Mouse (Mus musculus) intestine, embryonic 16.5 days (tissue): ENCODE measurements at regions not wholly inside any gene's neighbourhood (a gene's known extent, or its start where the extent isn't known, plus 50 kb on each side); places are given as distances from the start of the nearest gene placed in this dataset.
A peak's percentile ranks its signal among the peaks of the same experiment; 100 is the strongest.

ENCODE experiments used
- ATAC-seq: fragments of 200-750 bp; cut with Nextera tagmentation; 2 replicates; pipeline ENCODE4 v1.8.0; 2017; ENCODE audit warnings: moderate TSS enrichment, moderate library complexity
- H3K27ac ChIP-seq: fragments of 300-500 bp; sonication (generic); 2 replicates; pipeline ENCODE4 v1.5.1; 2014; ENCODE audit warnings: mild to moderate bottlenecking, low read length
- H3K27me3 ChIP-seq: fragments of 300-500 bp; sonication (generic); replicated peaks from 2 replicates; pipeline ENCODE4 v1.6.1; 2014; ENCODE audit warnings: low read length, control low read depth, mixed read lengths; ENCODE audit not compliant: control insufficient read depth, insufficient read depth
- H3K36me3 ChIP-seq: fragments of 300-500 bp; sonication (generic); 2 replicates; pipeline ENCODE4 v1.6.1; 2014; ENCODE audit warnings: low read length, control low read depth; ENCODE audit not compliant: control insufficient read depth, insufficient read depth
- H3K4me1 ChIP-seq: fragments of 300-500 bp; sonication (generic); 2 replicates; pipeline ENCODE4 v1.6.1; 2014; ENCODE audit warnings: low read length, control low read depth, mixed read lengths; ENCODE audit not compliant: control insufficient read depth, insufficient read depth
- H3K4me2 ChIP-seq: fragments of 300-500 bp; sonication (generic); 2 replicates; pipeline ENCODE4 v1.6.1; 2014; ENCODE audit warnings: low read depth, low read length, control low read depth
- H3K4me3 ChIP-seq: fragments of 300-500 bp; sonication (generic); 2 replicates; pipeline ENCODE4 v1.5.1; 2014; ENCODE audit warnings: mild to moderate bottlenecking, low read length
- H3K9ac ChIP-seq: fragments of 300-500 bp; sonication (generic); 2 replicates; pipeline ENCODE4 v1.6.1; 2014; ENCODE audit warnings: low read depth, low read length
- H3K9me3 ChIP-seq: fragments of 300-500 bp; sonication (generic); 2 replicates; pipeline ENCODE4 v1.6.1; 2016; ENCODE audit warnings: low read length, control low read depth; ENCODE audit not compliant: control insufficient read depth
- WGBS: fragments of 180-500 bp; shearing (Covaris S2); extraction: QIAGEN DNeasy Blood & Tissue Kit; methylation state at CpG from one replicate; pipeline ENCODE4 v1.1.7; 2014; 5-methylcytosine and 5-hydroxymethylcytosine counted together

DNA sequence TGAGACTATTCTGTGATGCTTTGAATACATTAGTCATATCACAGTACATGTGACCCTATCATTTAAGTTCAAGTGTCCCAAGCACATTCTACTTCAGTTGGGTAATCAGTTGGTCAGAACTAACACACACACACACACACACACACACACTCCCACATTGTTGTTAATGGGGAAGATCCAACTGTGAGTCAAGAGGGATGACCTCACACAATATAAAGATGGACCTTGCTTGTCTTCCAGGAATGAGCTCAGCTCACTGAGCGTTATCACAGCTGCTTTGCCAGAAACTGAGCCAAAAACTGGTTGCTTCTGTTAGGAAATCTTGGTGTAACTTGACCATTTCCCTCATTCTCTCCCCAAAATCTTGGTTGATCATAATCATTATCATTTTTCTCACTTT, 152.4 kb upstream of the Cdyl start:
- no peak overlapping the region for H3K4me3 ChIP-seq
- no peaks in the 10 kb centered on the region for H3K9me3 ChIP-seq
- H3K27ac ChIP-seq: no peak overlapping the region
- WGBS: 77% methylated on average over 1 of the region's 1 CpGs
- no peak overlapping the region for H3K9ac ChIP-seq
- ATAC-seq: no peak
- H3K4me2 ChIP-seq: no peak overlapping the region
- peaks cover 5% of the 10 kb centered on the region; the same call in 1 of the 2 replicates for H3K4me1 ChIP-seq
- no peaks in the 10 kb centered on the region for H3K36me3 ChIP-seq
- H3K27me3 ChIP-seq: no peaks in the 10 kb centered on the region

DNA sequence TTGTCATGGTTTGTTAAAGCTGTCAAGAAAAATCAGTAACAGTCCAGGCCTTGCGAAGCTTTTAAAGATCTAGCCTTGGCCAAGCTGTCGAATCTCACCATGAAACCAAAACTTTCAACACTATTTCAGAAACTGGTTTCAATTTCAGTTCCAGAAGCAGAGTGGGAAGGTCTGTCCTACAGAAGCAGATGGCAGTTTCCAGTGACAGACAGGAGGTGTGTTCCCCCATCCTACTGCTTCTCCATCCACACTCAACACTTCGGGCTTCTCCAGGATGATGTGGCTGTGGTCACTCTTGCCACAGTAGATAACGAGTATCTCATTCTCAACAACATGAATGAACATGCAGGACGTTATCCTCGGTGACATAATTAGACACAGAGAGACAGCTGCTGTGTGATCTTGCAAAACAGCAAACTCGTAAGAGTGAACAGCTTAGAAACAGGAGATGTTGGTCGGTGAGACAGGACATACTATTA, 147.6 kb upstream of the Cdyl start:
- Histone ChIP-seq H3K27ac (no peak overlapping the region), H3K4me2 (no peak overlapping the region), H3K4me3 (no peak overlapping the region), H3K36me3 (no peaks in the 10 kb centered on the region), H3K4me1 (no peaks in the 10 kb centered on the region), H3K9me3 (no peaks in the 10 kb centered on the region), H3K9ac (no peak overlapping the region), H3K27me3 (no peaks in the 10 kb centered on the region)
- 88% methylated on average over 8 of the region's 8 CpGs for WGBS
- ATAC-seq: no peak

DNA sequence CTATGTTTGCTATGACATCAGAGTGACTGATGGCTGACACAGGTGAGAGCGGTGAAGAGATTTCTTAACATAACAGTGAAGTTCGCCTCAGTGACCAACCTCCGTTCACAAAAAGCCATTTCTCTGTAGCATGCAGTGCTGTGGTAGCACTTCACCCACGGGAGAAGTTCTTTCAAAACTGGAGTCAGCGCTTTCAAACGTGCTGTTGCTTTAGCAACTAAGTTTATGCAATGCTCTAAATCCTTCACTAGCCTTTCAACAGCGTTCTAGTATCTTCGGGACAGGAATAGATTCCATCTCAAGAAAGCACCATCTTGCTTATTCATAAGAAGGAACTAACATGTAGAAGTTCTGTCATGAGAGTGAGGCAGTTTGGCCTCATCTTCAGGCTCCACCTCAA, 146.5 kb upstream of the Cdyl start:
- Histone ChIP-seq H3K27me3 (no peaks in the 10 kb centered on the region), H3K9ac (no peak overlapping the region), H3K4me1 (no peaks in the 10 kb centered on the region), H3K4me3 (no peak overlapping the region), H3K4me2 (no peak overlapping the region), H3K36me3 (no peaks in the 10 kb centered on the region), H3K9me3 (no peaks in the 10 kb centered on the region), H3K27ac (no peak overlapping the region)
- no peak for ATAC-seq
- 91% methylated on average over 8 of the region's 8 CpGs for WGBS

DNA sequence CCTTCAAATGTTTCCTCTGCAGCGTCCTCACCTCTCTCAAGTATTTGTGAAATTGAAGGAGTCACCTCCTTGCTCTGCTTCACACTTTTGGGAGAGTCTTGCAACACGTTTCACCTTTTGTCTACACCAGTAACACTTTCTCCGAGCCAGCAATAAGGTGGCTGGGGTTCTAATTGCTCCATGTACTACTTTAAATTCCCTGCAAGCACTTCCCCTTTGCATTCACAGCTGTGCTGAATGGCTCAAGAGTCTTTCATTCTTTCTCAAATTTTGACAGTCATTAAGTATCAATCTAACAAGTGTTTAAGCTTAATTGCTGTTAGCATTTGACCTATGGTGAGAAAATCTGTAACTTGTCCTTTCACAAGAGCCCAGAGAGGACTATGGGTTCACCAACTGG, 144.3 kb upstream of the Cdyl start:
- no peak overlapping the region for H3K4me2 ChIP-seq
- H3K9ac ChIP-seq: no peak overlapping the region
- H3K36me3 ChIP-seq: no peaks in the 10 kb centered on the region
- no peaks in the 10 kb centered on the region for H3K27me3 ChIP-seq
- no peak overlapping the region for H3K4me3 ChIP-seq
- no peak overlapping the region for H3K27ac ChIP-seq
- no peaks in the 10 kb centered on the region for H3K4me1 ChIP-seq
- 57% methylated on average over 3 of the region's 3 CpGs for WGBS
- H3K9me3 ChIP-seq: no peaks in the 10 kb centered on the region
- ATAC-seq: no peak

DNA sequence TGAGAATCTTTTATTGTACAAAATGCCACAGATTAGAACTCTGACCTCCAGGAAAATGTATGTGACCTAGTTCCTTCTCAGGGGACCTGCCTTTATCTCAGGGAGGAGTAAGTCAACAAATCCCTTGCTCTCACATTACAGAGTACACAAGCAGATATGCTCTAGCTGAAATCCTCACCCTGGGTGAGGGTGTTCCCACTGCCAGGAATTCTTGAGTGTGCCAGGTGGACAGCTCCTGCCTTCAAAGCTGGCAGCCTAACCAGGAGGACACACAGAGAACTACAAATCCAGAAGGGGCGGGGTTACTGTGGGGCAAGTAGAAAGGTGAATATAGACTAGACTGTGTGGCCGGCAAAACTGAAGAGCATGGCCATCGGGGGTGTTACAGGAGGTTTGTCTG, 141.9 kb upstream of the Cdyl start:
- Histone ChIP-seq H3K9ac (no peak overlapping the region), H3K4me2 (no peak overlapping the region), H3K36me3 (no peaks in the 10 kb centered on the region), H3K27me3 (no peaks in the 10 kb centered on the region), H3K27ac (no peak overlapping the region), H3K4me1 (no peaks in the 10 kb centered on the region), H3K4me3 (no peak overlapping the region), H3K9me3 (no peaks in the 10 kb centered on the region)
- WGBS: 84% methylated on average over 3 of the region's 3 CpGs
- ATAC-seq: peak; percentile 58

DNA sequence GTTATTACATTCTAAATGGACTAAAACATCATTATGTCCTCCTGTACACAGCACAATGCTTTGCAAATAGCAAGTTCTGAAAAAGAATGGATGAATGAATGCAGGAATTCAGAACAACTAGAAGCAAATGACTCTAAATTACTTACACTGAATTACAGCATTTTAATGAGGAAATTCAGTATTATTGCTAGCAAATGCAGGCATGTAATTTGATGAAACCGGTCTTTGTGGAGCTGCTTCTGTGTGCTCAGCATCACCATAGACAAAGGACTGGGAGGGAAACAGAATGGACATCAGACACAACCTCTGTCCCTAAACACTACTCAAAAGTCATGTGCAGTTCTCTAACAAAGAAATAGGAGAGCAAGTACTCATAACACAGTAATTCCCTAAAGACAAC, 137.4 kb upstream of the Cdyl start:
- Histone ChIP-seq H3K4me2 (no peak overlapping the region), H3K9ac (no peak overlapping the region), H3K27ac (no peak overlapping the region), H3K36me3 (no peaks in the 10 kb centered on the region), H3K9me3 (no peaks in the 10 kb centered on the region), H3K4me1 (no peaks in the 10 kb centered on the region), H3K27me3 (no peaks in the 10 kb centered on the region), H3K4me3 (no peak overlapping the region)
- WGBS: 86% methylated on average over 1 of the region's 1 CpGs
- ATAC-seq: no peak

DNA sequence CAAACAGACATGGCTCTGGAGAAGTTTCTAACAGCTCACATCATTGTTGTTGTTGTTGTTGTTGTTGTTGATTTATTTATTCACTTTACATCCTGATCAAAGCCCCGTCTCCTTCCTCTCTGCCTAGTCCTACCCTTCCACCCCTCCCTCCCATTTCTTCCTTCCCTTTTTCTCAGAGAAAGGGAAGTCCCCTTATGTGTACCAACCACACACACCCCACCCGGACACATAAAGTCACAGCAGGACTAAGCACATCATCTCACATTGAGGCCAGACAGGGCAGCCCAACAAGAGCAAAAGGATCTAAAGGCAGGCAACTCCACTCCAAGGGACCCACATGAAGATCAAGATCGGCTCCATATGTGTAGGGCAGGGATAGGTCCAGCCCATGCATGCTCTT, 130.1 kb upstream of the Cdyl start:
- H3K36me3 ChIP-seq: no peaks in the 10 kb centered on the region
- no peak overlapping the region for H3K4me2 ChIP-seq
- H3K9ac ChIP-seq: no peak overlapping the region
- 83% methylated on average over 3 of the region's 3 CpGs for WGBS
- no peaks in the 10 kb centered on the region for H3K4me1 ChIP-seq
- H3K9me3 ChIP-seq: no peaks in the 10 kb centered on the region
- no peak overlapping the region for H3K27ac ChIP-seq
- H3K27me3 ChIP-seq: no peaks in the 10 kb centered on the region
- no peak for ATAC-seq
- no peak overlapping the region for H3K4me3 ChIP-seq

DNA sequence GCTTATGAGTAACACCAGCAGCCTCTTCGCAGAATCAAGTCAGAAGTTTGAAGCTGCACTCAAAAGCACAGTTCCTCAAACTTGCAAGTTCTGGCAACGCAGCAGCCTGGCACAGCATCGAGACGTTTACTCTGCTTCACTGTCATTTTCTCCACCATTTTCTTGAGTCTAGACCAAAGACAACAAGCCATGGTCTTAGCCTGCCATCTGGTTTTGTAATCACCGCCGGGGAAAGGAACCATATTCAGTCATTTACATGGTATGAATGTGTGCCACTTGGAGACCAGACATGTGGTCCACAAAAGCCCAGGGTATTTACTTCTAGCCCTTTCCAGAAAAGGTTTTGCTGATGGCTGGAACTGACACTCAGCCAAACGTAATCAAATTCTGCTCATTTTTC, 122.5 kb upstream of the Cdyl start:
- H3K27ac ChIP-seq: no peak overlapping the region
- no peaks in the 10 kb centered on the region for H3K36me3 ChIP-seq
- H3K9me3 ChIP-seq: no peaks in the 10 kb centered on the region
- no peaks in the 10 kb centered on the region for H3K27me3 ChIP-seq
- ATAC-seq: no peak
- 86% methylated on average over 7 of the region's 7 CpGs for whole genome bisulfite sequencing
- no peak overlapping the region for H3K4me2 ChIP-seq
- H3K9ac ChIP-seq: no peak overlapping the region
- no peaks in the 10 kb centered on the region for H3K4me1 ChIP-seq
- H3K4me3 ChIP-seq: no peak overlapping the region

DNA sequence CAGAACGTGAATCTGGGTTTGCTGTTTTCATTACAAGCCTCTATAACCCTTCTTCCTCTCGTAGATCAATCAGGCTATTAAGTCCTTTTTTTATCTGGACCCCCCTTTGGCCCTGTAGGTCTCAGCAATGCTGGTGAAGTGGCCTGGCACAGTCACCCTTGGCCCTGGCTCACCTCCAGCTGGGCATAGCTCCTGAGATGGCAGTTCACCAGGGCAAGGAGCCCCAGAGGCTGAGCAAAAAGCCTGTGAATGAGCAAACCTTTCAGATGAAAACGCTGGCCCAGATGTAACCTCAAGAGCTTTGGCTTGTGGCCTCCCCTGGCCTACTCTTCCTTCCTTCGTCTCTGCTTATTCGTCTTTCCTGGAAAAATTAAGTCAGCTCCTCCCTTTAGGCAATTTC, 121.7 kb upstream of the Cdyl start:
- H3K4me1 ChIP-seq: no peaks in the 10 kb centered on the region
- H3K27me3 ChIP-seq: no peaks in the 10 kb centered on the region
- no peak overlapping the region for H3K4me3 ChIP-seq
- H3K9me3 ChIP-seq: no peaks in the 10 kb centered on the region
- no peak for ATAC-seq
- H3K36me3 ChIP-seq: no peaks in the 10 kb centered on the region
- H3K27ac ChIP-seq: no peak overlapping the region
- no peak overlapping the region for H3K9ac ChIP-seq
- H3K4me2 ChIP-seq: no peak overlapping the region
- 78% methylated on average over 5 of the region's 5 CpGs for WGBS

DNA sequence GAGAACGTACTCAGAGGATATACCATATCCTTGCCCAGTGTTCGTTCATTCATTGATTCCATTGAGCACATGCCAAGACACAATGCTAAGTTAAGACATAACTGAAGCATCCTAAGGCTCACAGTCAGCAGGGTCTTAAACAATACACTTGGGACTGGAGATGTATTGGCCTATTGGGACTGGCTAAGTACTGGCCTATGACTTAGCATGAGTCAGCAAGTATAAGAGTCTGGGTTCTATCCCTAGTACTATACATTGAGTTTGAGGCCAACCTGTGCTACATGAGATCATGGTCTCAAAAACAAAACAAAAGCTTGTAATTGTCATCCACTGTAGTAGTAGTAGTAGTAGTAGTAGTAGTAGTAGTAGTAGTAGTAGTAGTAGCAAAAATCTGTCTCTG, 119.2 kb upstream of the Cdyl start:
- WGBS: 82% methylated on average over 2 of the region's 2 CpGs
- Histone ChIP-seq H3K4me1 (no peaks in the 10 kb centered on the region), H3K9ac (no peak overlapping the region), H3K27ac (no peak overlapping the region), H3K9me3 (no peaks in the 10 kb centered on the region), H3K36me3 (no peaks in the 10 kb centered on the region), H3K27me3 (no peaks in the 10 kb centered on the region), H3K4me3 (no peak overlapping the region), H3K4me2 (no peak overlapping the region)
- ATAC-seq: no peak
